ENCODE assay signal across 8 mouse cellular contexts in the genomic region with DNA sequence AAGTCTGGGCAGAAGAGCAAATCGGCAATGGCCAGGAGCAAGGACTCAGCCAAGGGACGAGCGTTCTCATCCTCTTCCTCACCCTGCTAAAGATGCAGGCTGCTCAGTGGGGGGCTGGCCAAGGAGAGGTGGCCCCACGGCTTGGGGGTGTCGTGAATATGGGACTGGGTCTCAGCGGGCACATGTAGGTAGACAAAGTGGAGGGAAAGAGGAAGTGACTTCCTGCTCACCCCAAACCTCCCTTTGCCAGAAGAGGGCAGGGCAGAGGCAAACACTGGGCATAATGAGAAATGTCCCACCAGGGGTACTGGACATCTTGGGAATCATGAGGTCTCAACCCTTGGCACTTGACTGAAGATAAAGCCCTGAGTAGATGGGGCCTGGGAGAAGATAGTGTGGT. TPM values are rescaled to one million over a fixed set of nuclear protein-coding genes. Genes with fewer than 3 reads are reported as not detected.
DNase-seq lines count a peak whose midpoint lies in the region; ATAC-seq lines count a peak whose summit lies in the region.

No protein-coding gene starts in this region.

- peaks cover 16% of the 10 kb centered on the region for H3K4me1 ChIP-seq in heart, embryonic 10.5 days
- H3K4me1 ChIP-seq in midbrain, embryonic 15.5 days, result peaks cover 22% of the 10 kb centered on the region

- WGBS in heart, embryonic 10.5 days, result 67% methylated on average over 6 of the region's 6 CpGs
- 67% methylated on average over 6 of the region's 6 CpGs for WGBS in midbrain, embryonic 15.5 days

- peaks cover 58% of the 10 kb centered on the region for H3K27me3 ChIP-seq in heart, embryonic 10.5 days (ENCODE audit: insufficient read depth, poor library complexity, severe bottlenecking)
- no peaks in the 10 kb centered on the region for H3K27me3 ChIP-seq in midbrain, embryonic 15.5 days (replicated peaks)

- DNase-seq in heart, embryonic 10.5 days (ENCODE audit: low spot score), result no peak
- DNase-seq in heart, postnatal 25 days (ENCODE audit: low spot score), result no peak
- peak; percentile 24 for DNase-seq in 416B (ENCODE audit: low read depth)
- DNase-seq in B cell, adult 2 months, result no peak
- DNase-seq in left cerebral cortex, adult 18-20 months (ENCODE audit: low spot score in 2 of 2), result no peak

- H3K27ac ChIP-seq in heart, embryonic 10.5 days, result peak overlapping the region; percentile 65; the same call in 1 of the 2 replicates
- peak overlapping the region; percentile 14; the same call in 1 of the 2 replicates for H3K27ac ChIP-seq in midbrain, embryonic 15.5 days

- H3K9ac ChIP-seq in midbrain, embryonic 15.5 days, result no peak overlapping the region

- intact Hi-C loops in heart, postnatal 25 days (cut with DNase I), result loop anchor here (2.0 to 5.0 kb wide), 2 partner anchors 53 to 68 kb away; no protein-coding TSS in a partner anchor

- peak; percentile 69 for ATAC-seq in granulocyte monocyte progenitor cell, adult 5-6 weeks (replicated peaks; ENCODE audit: poor library complexity, severe bottlenecking)
- no peak for ATAC-seq in midbrain, embryonic 15.5 days (replicated peaks)
- ATAC-seq in cerebellum, adult (ENCODE audit: insufficient number of reproducible peaks, low FRiP score, low TSS enrichment), result no peak

- no peaks in the 10 kb centered on the region for H3K36me3 ChIP-seq in heart, embryonic 10.5 days
- H3K36me3 ChIP-seq in midbrain, embryonic 15.5 days (replicated peaks), result peaks cover 3% of the 10 kb centered on the region

- no peak overlapping the region for H3K4me2 ChIP-seq in midbrain, embryonic 15.5 days

- H3K9me3 ChIP-seq in heart, embryonic 10.5 days, result no peaks in the 10 kb centered on the region
- no peaks in the 10 kb centered on the region for H3K9me3 ChIP-seq in midbrain, embryonic 15.5 days

- no peak overlapping the region for H3K4me3 ChIP-seq in heart, embryonic 10.5 days
- no peak overlapping the region for H3K4me3 ChIP-seq in midbrain, embryonic 15.5 days

RNA-seq across cellular contexts. Expression of a gene that starts 7.8 kb away (rescaled TPM):
- 5.5 and 8.6 TPM in 2 replicates for polyA plus RNA-seq in heart, embryonic 10.5 days (2016; fragmentation: Nextera tagmentation; extraction: Ambion mirVana)
- 1 to 10 TPM; 4.2 to 5.4 TPM for total RNA-seq in heart, postnatal 25 days (2021)
- not detected in 2 replicates for total RNA-seq in granulocyte monocyte progenitor cell, adult 5-6 weeks (2014; fragmentation: Nextera tagmentation)
- not detected in 2 replicates for total RNA-seq in granulocyte monocyte progenitor cell, adult 5-6 weeks (2017)
- 67.0 and 67.2 TPM in 2 replicates for polyA plus RNA-seq in midbrain, embryonic 15.5 days (2015; fragmentation: Nextera tagmentation; extraction: Ambion mirVana)
- 100 to 1,000 TPM; 111 to 114 TPM for total RNA-seq in left cerebral cortex, adult 18-20 months (2021)

RNA-seq across cellular contexts. Expression of a gene that starts 22.0 kb away (rescaled TPM):
- 8.2 and 11.3 TPM in 2 replicates for polyA plus RNA-seq in heart, embryonic 10.5 days (2016; fragmentation: Nextera tagmentation; extraction: Ambion mirVana)
- total RNA-seq in heart, postnatal 25 days (2021), result 1 to 10 TPM; 5.5 to 6.6 TPM
- 0.68 TPM in 1 of 2 replicates, not detected in the other for total RNA-seq in granulocyte monocyte progenitor cell, adult 5-6 weeks (2014; fragmentation: Nextera tagmentation)
- total RNA-seq in granulocyte monocyte progenitor cell, adult 5-6 weeks (2017), result 0.67 TPM in 1 of 2 replicates, not detected in the other
- 26.9 and 27.3 TPM in 2 replicates for polyA plus RNA-seq in midbrain, embryonic 15.5 days (2015; fragmentation: Nextera tagmentation; extraction: Ambion mirVana)
- 10 to 100 TPM; 26.8 to 29.3 TPM for total RNA-seq in left cerebral cortex, adult 18-20 months (2021)

RNA-seq across cellular contexts. Expression of a gene that starts 25.2 kb away (rescaled TPM):
- polyA plus RNA-seq in heart, embryonic 10.5 days (2016; fragmentation: Nextera tagmentation; extraction: Ambion mirVana), result 0.05 TPM in 1 of 2 replicates, not detected in the other
- total RNA-seq in heart, postnatal 25 days (2021), result not detected
- not detected in 2 replicates for total RNA-seq in granulocyte monocyte progenitor cell, adult 5-6 weeks (2014; fragmentation: Nextera tagmentation)
- total RNA-seq in granulocyte monocyte progenitor cell, adult 5-6 weeks (2017), result not detected in 2 replicates
- polyA plus RNA-seq in midbrain, embryonic 15.5 days (2015; fragmentation: Nextera tagmentation; extraction: Ambion mirVana), result 0.75 and 0.90 TPM in 2 replicates
- total RNA-seq in left cerebral cortex, adult 18-20 months (2021), result under 1 TPM in 1 of 2 experiments, not detected in 1; 0.14 TPM

RNA-seq across cellular contexts. Expression of a gene that starts 37.9 kb away (rescaled TPM):
- 0.26 and 0.34 TPM in 2 replicates for polyA plus RNA-seq in heart, embryonic 10.5 days (2016; fragmentation: Nextera tagmentation; extraction: Ambion mirVana)
- under 1 TPM in 1 of 2 experiments, not detected in 1; 0.20 TPM for total RNA-seq in heart, postnatal 25 days (2021)
- not detected in 2 replicates for total RNA-seq in granulocyte monocyte progenitor cell, adult 5-6 weeks (2014; fragmentation: Nextera tagmentation)
- total RNA-seq in granulocyte monocyte progenitor cell, adult 5-6 weeks (2017), result not detected in 2 replicates
- 0.09 and 0.18 TPM in 2 replicates for polyA plus RNA-seq in midbrain, embryonic 15.5 days (2015; fragmentation: Nextera tagmentation; extraction: Ambion mirVana)
- total RNA-seq in left cerebral cortex, adult 18-20 months (2021), result under 1 TPM; 0.26 to 0.52 TPM

RNA-seq across cellular contexts. Expression of a gene that starts 43.8 kb away (rescaled TPM):
- polyA plus RNA-seq in heart, embryonic 10.5 days (2016; fragmentation: Nextera tagmentation; extraction: Ambion mirVana), result 184 and 202 TPM in 2 replicates
- total RNA-seq in heart, postnatal 25 days (2021), result 100 to 1,000 TPM; 143 to 145 TPM
- 73.3 and 77.9 TPM in 2 replicates for total RNA-seq in granulocyte monocyte progenitor cell, adult 5-6 weeks (2014; fragmentation: Nextera tagmentation)
- total RNA-seq in granulocyte monocyte progenitor cell, adult 5-6 weeks (2017), result 91.3 and 109 TPM in 2 replicates
- polyA plus RNA-seq in midbrain, embryonic 15.5 days (2015; fragmentation: Nextera tagmentation; extraction: Ambion mirVana), result 182 and 191 TPM in 2 replicates
- total RNA-seq in left cerebral cortex, adult 18-20 months (2021), result 100 to 1,000 TPM; 111 to 122 TPM

Comparison
In these comparisons a context has a peak if more than half of its experiments do, and no peak if none do; other contexts are left out.
1. RNA of a gene that starts 7.8 kb away (total RNA-seq): 111 to 114 TPM in left cerebral cortex, adult 18-20 months; 4.2 to 5.4 TPM in heart, postnatal 25 days and not detected in granulocyte monocyte progenitor cell, adult 5-6 weeks; every median in the first group is over 10 times any median in the second.